In genomic region chr7:102018590-102018989, GRCm38 (mm10) we compare ENCODE assay signal across 9 mouse cellular contexts. TPM values are rescaled to one million over a fixed set of nuclear protein-coding genes. Genes with fewer than 3 reads are reported as not detected.
DNase-seq lines count a peak whose midpoint lies in the region; ATAC-seq and TF ChIP-seq lines count a peak whose summit lies in the region.
"Had no signal": no experiment of that assay in that cellular context is flagged by ENCODE, and none has a peak within 500 bp of the region (broad histone marks: within the 10 kb centered on the region; RNA-seq: fewer than 3 reads in every experiment).

TSS of gene Il18bp (minus strand) at chr7:102018690.

- H3K27me3 ChIP-seq in heart, embryonic 13.5 days (replicated peaks) = no peaks in the 10 kb centered on the region
- H3K27me3 ChIP-seq in liver, embryonic 15.5 days = no peaks in the 10 kb centered on the region

- no peak for TF ChIP-seq CTCF in bone marrow, adult 2 months (IDR thresholded peaks at IDR 0.05; ENCODE audit: control insufficient read depth, insufficient read depth, low read length)

- DNase-seq in heart, adult 8-10 months (ENCODE audit: low spot score) = no peak
- no peak for DNase-seq in left cerebral cortex, postnatal 4 days
- no peak for DNase-seq in left cerebral cortex, postnatal 10 days (ENCODE audit: extremely low spot score in 1 of 2, low spot score in 2 of 2)
- DNase-seq in kidney, postnatal 36 days = no peak

- H3K36me3 ChIP-seq in heart, embryonic 13.5 days = peaks cover 100% of the 10 kb centered on the region
- peaks cover 96% of the 10 kb centered on the region for H3K36me3 ChIP-seq in liver, embryonic 15.5 days (replicated peaks)

- H3K4me3 ChIP-seq in heart, embryonic 13.5 days = no peak within 1 kb of the TSS
- peak within 1 kb of the TSS; percentile 55 for H3K4me3 ChIP-seq in bone marrow, adult 2 months (replicated peaks; ENCODE audit: control insufficient read depth, low read depth, low read length)
- no peak within 1 kb of the TSS for H3K4me3 ChIP-seq in liver, embryonic 15.5 days (replicated peaks)

- H3K27ac ChIP-seq in heart, embryonic 13.5 days (replicated peaks) = peak within 1 kb of the TSS; percentile 63
- H3K27ac ChIP-seq in bone marrow, adult 2 months (ENCODE audit: control insufficient read depth, insufficient read depth, low read depth, low read length, poor library complexity) = peak within 1 kb of the TSS; percentile 83
- H3K27ac ChIP-seq in liver, embryonic 15.5 days (replicated peaks) = peak within 1 kb of the TSS; percentile 29; the same call in 1 of the 2 replicates

- WGBS in heart, embryonic 13.5 days = 87% methylated on average over 3 of the region's 3 CpGs
- whole genome bisulfite sequencing in bone marrow, adult 2 months = 79% methylated on average over 3 of the region's 3 CpGs
- WGBS in liver, embryonic 15.5 days (ENCODE audit: insufficient replicate concordance) = 76% methylated on average over 3 of the region's 3 CpGs

- no peak for TF ChIP-seq POLR2A in bone marrow, adult 2 months (IDR thresholded peaks at IDR 0.05; ENCODE audit: borderline replicate concordance, control insufficient read depth, low read depth, low read length)

- peak within 1 kb of the TSS; percentile 11; the same call in 1 of the 2 replicates for H3K4me2 ChIP-seq in heart, embryonic 13.5 days
- no peak within 1 kb of the TSS for H3K4me2 ChIP-seq in liver, embryonic 15.5 days

- intact Hi-C loops in left cerebral cortex, postnatal 4 days (cut with DNase I) = no loop called here
- intact Hi-C loops in left cerebral cortex, postnatal 10 days (cut with DNase I) = no loop called here

- no peaks in the 10 kb centered on the region for H3K9me3 ChIP-seq in heart, embryonic 13.5 days
- no peaks in the 10 kb centered on the region for H3K9me3 ChIP-seq in liver, embryonic 15.5 days (replicated peaks)

- peaks cover 18% of the 10 kb centered on the region; the same call in 1 of the 2 replicates for H3K4me1 ChIP-seq in heart, embryonic 13.5 days
- H3K4me1 ChIP-seq in bone marrow, adult 2 months (ENCODE audit: control insufficient read depth, insufficient read depth, low read length) = no peaks in the 10 kb centered on the region; the same call in 1 of the 2 replicates
- H3K4me1 ChIP-seq in liver, embryonic 15.5 days (replicated peaks) = peaks cover 9% of the 10 kb centered on the region; the same call in 1 of the 2 replicates

- H3K9ac ChIP-seq in heart, embryonic 13.5 days = 0 out of 2 replicates have a peak within 1 kb of the TSS, but pooled peaks have one; percentile 19
- H3K9ac ChIP-seq in liver, embryonic 15.5 days = no peak within 1 kb of the TSS

- no peak for ATAC-seq in heart, embryonic 13.5 days (ENCODE audit: extremely low read depth, insufficient number of reproducible peaks, low FRiP score, low TSS enrichment)
- no peak for ATAC-seq in liver, embryonic 15.5 days (ENCODE audit: insufficient read depth)
- no peak for ATAC-seq in megakaryocyte progenitor cell, adult 5-6 weeks (replicated peaks; ENCODE audit: poor library complexity)
- ATAC-seq: hindbrain, embryonic 16.5 days had no signal

RNA-seq across cellular contexts. Expression of gene Il18bp, which starts in this region (rescaled TPM):
- polyA plus RNA-seq in heart, embryonic 13.5 days (2015; fragmentation: Nextera tagmentation; extraction: Ambion mirVana) = 1.5 and 1.9 TPM in 2 replicates
- total RNA-seq in heart, adult 8-10 months (2022) = 10 to 100 TPM in 2 of 4 experiments, 1 to 10 TPM in 2; 7.1 to 15.8 (median 9.8) TPM
- 10 to 100 TPM; 14.0 to 18.9 TPM for total RNA-seq in left cerebral cortex, postnatal 4 days (2021)
- 10 to 100 TPM in 1 of 2 experiments, 1 to 10 TPM in 1; 8.6 to 10.1 TPM for total RNA-seq in left cerebral cortex, postnatal 10 days (2021)
- polyA plus RNA-seq in bone marrow, adult 2 months (2011; ENCODE audit: insufficient read depth, insufficient read length, low replicate concordance, missing spikeins) = 12.9 and 17.6 TPM in 2 replicates
- polyA plus RNA-seq in liver, embryonic 15.5 days (2015; fragmentation: Nextera tagmentation; extraction: Ambion mirVana) = 22.9 and 31.8 TPM in 2 replicates
- 3.1 and 7.6 TPM in 2 replicates for total RNA-seq in megakaryocyte progenitor cell, adult 5-6 weeks (2015)
- total RNA-seq in megakaryocyte progenitor cell, adult 5-6 weeks (2017) = 2.1 and 2.5 TPM in 2 replicates

Comparison
In these comparisons a context has a peak if more than half of its experiments do, and no peak if none do; other contexts are left out.
1. H3K27ac ChIP-seq: peak in every context shown above with its lines; median percentile 83 in bone marrow, adult 2 months; 63 in heart, embryonic 13.5 days; 29 in liver, embryonic 15.5 days.